Mouse (Mus musculus) kidney, adult 8-10 months (tissue): ENCODE results near the gene Cisd1.

Source experiments
- DNase-seq, 2 experiments: peaks; one replicate each; pipeline ENCODE4 v3.0.0; 2022

Gene Cisd1

GRCm38 (mm10) chr10:71348637-71349280 is 4.0 kb upstream of the Cisd1 start:
- DNase-seq: no peak

GRCm38 (mm10) chr10:71347964-71348636 is 3.3 kb upstream of the Cisd1 start:
- DNase-seq: no peak

- peak; percentile 99 to 100 for DNase-seq
Observed at GRCm38 (mm10) chr10:71347509-71347949, 2.8 kb upstream of the Cisd1 start, which contains the start of gene Ipmk. Gene Ipmk (plus strand): TSS chr10:71347763.

GRCm38 (mm10) chr10:71346722-71347508 is 2.2 kb upstream of the Cisd1 start:
- no peak for DNase-seq

GRCm38 (mm10) chr10:71346106-71346505 is 1.4 kb upstream of the Cisd1 start:
- no peak for DNase-seq

- no peak for DNase-seq
Observed at GRCm38 (mm10) chr10:71343567-71344265, 1.0 kb downstream of the Cisd1 start.

GRCm38 (mm10) chr10:71343130-71343529 is 1.6 kb downstream of the Cisd1 start:
- DNase-seq: no peak

- peak in 1 of 2 experiments; percentile 75 for DNase-seq
Observed at GRCm38 (mm10) chr10:71342030-71342805, 2.5 kb downstream of the Cisd1 start.

- DNase-seq: peak in 1 of 2 experiments; percentile 68
Observed at GRCm38 (mm10) chr10:71341290-71341689, 3.5 kb downstream of the Cisd1 start.

GRCm38 (mm10) chr10:71340195-71340594 is 4.6 kb downstream of the Cisd1 start:
- DNase-seq: peak; percentile 75 to 84

GRCm38 (mm10) chr10:71339463-71339862 is 5.3 kb downstream of the Cisd1 start:
- DNase-seq: no peak

- peak; percentile 79 to 84 for DNase-seq
Observed at GRCm38 (mm10) chr10:71338156-71338905, 6.4 kb downstream of the Cisd1 start.

- peak; percentile 59 to 85 for DNase-seq
Observed at GRCm38 (mm10) chr10:71337733-71338132, 7.0 kb downstream of the Cisd1 start.

- DNase-seq: no peak
Observed at GRCm38 (mm10) chr10:71332859-71333258, 11.9 kb downstream of the Cisd1 start.

- no peak for DNase-seq
Observed at GRCm38 (mm10) chr10:71332376-71332775, 12.4 kb downstream of the Cisd1 start.

- DNase-seq: no peak
Observed at GRCm38 (mm10) chr10:71331908-71332307, 12.8 kb downstream of the Cisd1 start.

- DNase-seq: no peak
Observed at GRCm38 (mm10) chr10:71330070-71330469, 14.7 kb downstream of the Cisd1 start.

- DNase-seq: no peak
Observed at GRCm38 (mm10) chr10:71329295-71329694, 15.5 kb downstream of the Cisd1 start.

GRCm38 (mm10) chr10:71328870-71329269 is 15.9 kb downstream of the Cisd1 start:
- no peak for DNase-seq

GRCm38 (mm10) chr10:71328382-71328781 is 16.4 kb downstream of the Cisd1 start:
- DNase-seq: no peak

- no peak for DNase-seq
Observed at GRCm38 (mm10) chr10:71327386-71327785, 17.4 kb downstream of the Cisd1 start.
